Mouse (Mus musculus) mouse trophoblast stem cell (cell line): ENCODE measurements around the gene Slc25a5.
"Not testable (repeated sequence)": the region's sequence is repeated elsewhere in the genome, so short reads cannot be mapped to it uniquely, and the experiment has no call there.

Source experiments
- in situ Hi-C, 2 experiments: fragments of 300-500 bp; cut with MseI, MboI; formaldehyde crosslinking; loops; 2 replicates in 1 of 2; 3 replicates in 1 of 2; pipeline ENCODE4 v1.15.1; 2025

The Slc25a5 gene

GRCm38 (mm10) chrX:36795424-36796162, at the start of gene Slc25a5:
Slc25a5 (plus strand) TSS chrX:36795651.
- in situ Hi-C loops = no loop called here

GRCm38 (mm10) chrX:36746789-36747188, 48.7 kb upstream of the Slc25a5 start:
- in situ Hi-C loops = loop anchor here (10.0 kb wide), 2 partner anchors 102 to 122 kb away; partner anchors contain the start of gene Akap17b (in 1 of the 2)

GRCm38 (mm10) chrX:36748573-36748972, 46.9 kb upstream of the Slc25a5 start:
- in situ Hi-C loops = loop anchor here (10.0 kb wide), 2 partner anchors 104 to 124 kb away; partner anchors contain the start of gene Akap17b (in 1 of the 2)

GRCm38 (mm10) chrX:36749281-36749785, 46.1 kb upstream of the Slc25a5 start:
- in situ Hi-C loops = loop anchor here (10.0 kb wide), 2 partner anchors 105 to 125 kb away; partner anchors contain the start of gene Akap17b (in 1 of the 2)

GRCm38 (mm10) chrX:36750591-36750990, 44.9 kb upstream of the Slc25a5 start:
- in situ Hi-C loops = no loop called here

- in situ Hi-C loops = no loop called here
Measured at GRCm38 (mm10) chrX:36752586-36752985, 42.9 kb upstream of the Slc25a5 start.

- in situ Hi-C loops = no loop called here
Measured at GRCm38 (mm10) chrX:36757796-36758472, 37.5 kb upstream of the Slc25a5 start.

- in situ Hi-C loops = no loop called here
Measured at GRCm38 (mm10) chrX:36758566-36758965, 36.9 kb upstream of the Slc25a5 start.

- in situ Hi-C loops = no loop called here
Measured at GRCm38 (mm10) chrX:36760946-36761635, 34.4 kb upstream of the Slc25a5 start.

GRCm38 (mm10) chrX:36762289-36762688, 33.2 kb upstream of the Slc25a5 start:
- in situ Hi-C loops = no loop called here

- in situ Hi-C loops = no loop called here
Measured at GRCm38 (mm10) chrX:36762894-36763293, 32.6 kb upstream of the Slc25a5 start.

GRCm38 (mm10) chrX:36763298-36763933, 32.0 kb upstream of the Slc25a5 start:
- in situ Hi-C loops = no loop called here

GRCm38 (mm10) chrX:36763934-36764317, 31.5 kb upstream of the Slc25a5 start:
- in situ Hi-C loops = no loop called here

- in situ Hi-C loops = no loop called here
Measured at GRCm38 (mm10) chrX:36767386-36767785, 28.1 kb upstream of the Slc25a5 start.

- in situ Hi-C loops = no loop called here
Measured at GRCm38 (mm10) chrX:36772591-36772990, 22.9 kb upstream of the Slc25a5 start.

GRCm38 (mm10) chrX:36775520-36775919, 19.9 kb upstream of the Slc25a5 start:
- in situ Hi-C loops = no loop called here

- in situ Hi-C loops = no loop called here
Measured at GRCm38 (mm10) chrX:36777694-36778093, 17.8 kb upstream of the Slc25a5 start.

GRCm38 (mm10) chrX:36789360-36789759, 6.1 kb upstream of the Slc25a5 start:
- in situ Hi-C loops = no loop called here

GRCm38 (mm10) chrX:36794571-36794970, 880 bp upstream of the Slc25a5 start:
- in situ Hi-C loops = no loop called here

- in situ Hi-C loops = no loop called here
Measured at GRCm38 (mm10) chrX:36796163-36796581, 721 bp downstream of the Slc25a5 start.

- in situ Hi-C loops = not testable (repeated sequence)
Measured at GRCm38 (mm10) chrX:36796734-36797133, 1.3 kb downstream of the Slc25a5 start.
